12 mouse cellular contexts compared by ENCODE assay signal in the genomic region with DNA sequence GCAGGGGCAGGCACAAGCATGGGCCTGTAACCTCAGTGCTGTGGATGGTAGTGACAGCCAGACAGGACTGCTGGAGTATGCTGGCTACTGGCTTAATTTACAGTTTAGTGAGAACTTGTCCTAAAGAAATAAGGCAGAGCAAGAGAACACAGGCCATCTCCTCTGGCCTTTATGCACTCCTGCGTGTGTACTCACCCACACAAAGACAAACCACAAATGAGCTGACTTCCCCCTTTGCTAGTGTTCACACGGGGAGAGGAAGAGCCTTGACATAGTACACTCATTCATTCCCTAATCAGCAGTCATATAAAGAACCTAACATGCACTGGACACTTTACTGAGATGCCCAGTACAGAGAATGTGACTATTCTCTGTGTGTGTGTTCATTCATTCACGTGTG. TPM values are rescaled to one million over a fixed set of nuclear protein-coding genes. Genes with fewer than 3 reads are reported as not detected.
A peak's percentile ranks its signal among the peaks of the same experiment; 100 is the strongest.
DNase-seq lines count a peak whose midpoint lies in the region; ATAC-seq and TF ChIP-seq lines count a peak whose summit lies in the region.
"Had no signal": no experiment of that assay in that cellular context is flagged by ENCODE, and none has a peak within 500 bp of the region (broad histone marks: within the 10 kb centered on the region; RNA-seq: fewer than 3 reads in every experiment).

No protein-coding gene starts in this region.

- ATAC-seq in heart, embryonic 15.5 days (replicated peaks; ENCODE audit: insufficient number of reproducible peaks, insufficient read depth, low FRiP score, low read depth) = no peak
- ATAC-seq in granulocyte monocyte progenitor cell, adult 5-6 weeks (replicated peaks; ENCODE audit: poor library complexity, severe bottlenecking) = peak; percentile 32
- ATAC-seq: CD4-positive, CD25-positive, alpha-beta regulatory T cell, adult 4 months had no signal

- no peak overlapping the region for H3K4me3 ChIP-seq in heart, embryonic 15.5 days
- no peak overlapping the region for H3K4me3 ChIP-seq in small intestine, adult 2 months (ENCODE audit: low read depth, low read length)
- H3K4me3 ChIP-seq: myocyte had no signal

- no peak for TF ChIP-seq POLR2A in small intestine, adult 2 months (IDR thresholded peaks at IDR 0.05; ENCODE audit: low read depth, low read length)

- no peaks in the 10 kb centered on the region for H3K9me3 ChIP-seq in heart, embryonic 15.5 days (replicated peaks)

- no peaks in the 10 kb centered on the region for H3K36me3 ChIP-seq in heart, embryonic 15.5 days
- H3K36me3 ChIP-seq in small intestine, adult 2 months (ENCODE audit: control insufficient read depth, insufficient read depth, low read length) = no peaks in the 10 kb centered on the region

- no peak overlapping the region for H3K4me2 ChIP-seq in heart, embryonic 15.5 days
- H3K4me2 ChIP-seq: lung, embryonic 14.5 days had no signal

- no peaks in the 10 kb centered on the region for H3K27me3 ChIP-seq in heart, embryonic 15.5 days
- no peaks in the 10 kb centered on the region for H3K27me3 ChIP-seq in small intestine, adult 2 months (ENCODE audit: control insufficient read depth, insufficient read depth, low read length)

- no peak for TF ChIP-seq CTCF in small intestine, adult 2 months (IDR thresholded peaks at IDR 0.05; ENCODE audit: extremely low read depth, insufficient read length, insufficient replicate concordance, low read depth, low read length)

- H3K27ac ChIP-seq in heart, embryonic 15.5 days = peak overlapping the region; percentile 46
- peak overlapping the region; percentile 67 for H3K27ac ChIP-seq in small intestine, adult 2 months (ENCODE audit: insufficient read depth, low read depth, low read length)

- peaks cover 44% of the 10 kb centered on the region for H3K4me1 ChIP-seq in heart, embryonic 15.5 days (replicated peaks)
- H3K4me1 ChIP-seq in small intestine, adult 2 months (ENCODE audit: control insufficient read depth, insufficient read depth, insufficient read length, low read length) = peaks cover 23% of the 10 kb centered on the region

- WGBS in heart, embryonic 15.5 days = 79% methylated on average over 3 of the region's 3 CpGs
- 26% methylated on average over 3 of the region's 3 CpGs for WGBS in small intestine, adult 2 months

- no peak for DNase-seq in heart, postnatal 4 days
- DNase-seq in lung, postnatal 36 days = peak; percentile 53
- DNase-seq in lung, postnatal 14 days = no peak
- DNase-seq in left cerebral cortex, adult 11 months (ENCODE audit: low spot score) = no peak
- no peak for DNase-seq in adrenal gland, postnatal 25 days
- DNase-seq: thymus, postnatal 36 days had no signal

- no peak overlapping the region for H3K9ac ChIP-seq in heart, embryonic 15.5 days
- H3K9ac ChIP-seq: lung, embryonic 14.5 days had no signal

RNA-seq across cellular contexts. Expression of a gene that starts 4.7 kb away (rescaled TPM):
- polyA plus RNA-seq in heart, embryonic 15.5 days (2015; fragmentation: Nextera tagmentation; extraction: Ambion mirVana) = 14.0 and 19.0 TPM in 2 replicates
- 10 to 100 TPM; 40.5 to 44.0 TPM for total RNA-seq in heart, postnatal 4 days (2021)
- total RNA-seq in granulocyte monocyte progenitor cell, adult 5-6 weeks (2014; fragmentation: Nextera tagmentation) = 44.8 and 57.8 TPM in 2 replicates
- 48.5 and 51.3 TPM in 2 replicates for total RNA-seq in granulocyte monocyte progenitor cell, adult 5-6 weeks (2017)
- polyA plus RNA-seq in small intestine, adult 2 months (2012; rRNA removed) = 4.5 and 7.3 TPM in 2 replicates
- total RNA-seq in adrenal gland, postnatal 25 days (2021) = 49.8 and 53.0 TPM in 2 replicates

RNA-seq across cellular contexts. Expression of a gene that starts 4.9 kb away (rescaled TPM):
- 45.3 and 47.4 TPM in 2 replicates for polyA plus RNA-seq in heart, embryonic 15.5 days (2015; fragmentation: Nextera tagmentation; extraction: Ambion mirVana)
- total RNA-seq in heart, postnatal 4 days (2021) = 10 to 100 TPM; 68.5 to 69.9 TPM
- total RNA-seq in granulocyte monocyte progenitor cell, adult 5-6 weeks (2014; fragmentation: Nextera tagmentation) = 50.9 and 61.5 TPM in 2 replicates
- 58.6 and 64.3 TPM in 2 replicates for total RNA-seq in granulocyte monocyte progenitor cell, adult 5-6 weeks (2017)
- polyA plus RNA-seq in small intestine, adult 2 months (2012; rRNA removed) = 9.2 and 20.3 TPM in 2 replicates
- total RNA-seq in adrenal gland, postnatal 25 days (2021) = 63.0 and 72.3 TPM in 2 replicates

RNA-seq across cellular contexts. Expression of a gene that starts 20.0 kb away (rescaled TPM):
- 0.48 and 1.7 TPM in 2 replicates for polyA plus RNA-seq in heart, embryonic 15.5 days (2015; fragmentation: Nextera tagmentation; extraction: Ambion mirVana)
- under 1 TPM; 0.69 to 0.88 TPM for total RNA-seq in heart, postnatal 4 days (2021)
- total RNA-seq in granulocyte monocyte progenitor cell, adult 5-6 weeks (2014; fragmentation: Nextera tagmentation) = 19.4 and 21.5 TPM in 2 replicates
- 6.5 and 9.0 TPM in 2 replicates for total RNA-seq in granulocyte monocyte progenitor cell, adult 5-6 weeks (2017)
- polyA plus RNA-seq in small intestine, adult 2 months (2012; rRNA removed) = 13.4 and 15.8 TPM in 2 replicates
- total RNA-seq in adrenal gland, postnatal 25 days (2021) = 1.1 and 2.2 TPM in 2 replicates
